Mouse (Mus musculus): Measurements from ENCODE around the gene Gm49398.

GRCm38 (mm10) chr13:61203310-61203709 is 85.3 kb downstream of the Gm49398 start, which contains the start of gene Cts6:
- no peak for TF ChIP-seq CTCF (IDR thresholded peaks at IDR 0.05; ENCODE audit: insufficient read depth, low read depth, low read length)
- no peak for TF ChIP-seq POLR2A (IDR thresholded peaks at IDR 0.05; ENCODE audit: insufficient read depth, low read depth, low read length)
